Mouse (Mus musculus): Measurements from ENCODE around the gene Synj2. TPM values are rescaled to one million over a fixed set of nuclear protein-coding genes. Genes with fewer than 3 reads are reported as not detected.

Synj2 gene
- polyA plus RNA-seq, 2 experiments = 3.3 to 4.4 TPM

DNA sequence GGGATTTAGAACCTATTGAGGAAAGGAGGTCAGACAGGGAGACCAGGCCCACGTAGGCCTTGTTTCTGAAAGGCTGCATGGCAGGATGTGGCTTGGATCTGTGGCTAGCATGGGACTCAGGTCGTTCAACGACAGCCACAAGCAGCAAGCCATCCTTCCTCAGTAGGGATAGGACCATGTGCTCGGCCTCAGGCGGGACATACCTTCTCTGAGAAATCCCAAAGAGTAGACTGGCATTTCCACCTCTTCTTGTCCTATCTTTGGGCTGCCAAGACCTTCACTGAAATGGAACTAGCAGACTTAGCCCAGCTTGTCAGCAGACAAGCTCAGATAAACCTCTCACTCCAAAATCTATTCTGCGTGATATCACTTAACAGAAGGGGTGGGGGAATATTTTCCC is 62.6 kb downstream of the Synj2 start:
- ATAC-seq (ENCODE audit: low FRiP score, low read depth) = no peak
- no peak overlapping the region for H3K4me3 ChIP-seq (replicated peaks; ENCODE audit: low read length)
- 86% methylated on average over 6 of the region's 6 CpGs for WGBS

DNA sequence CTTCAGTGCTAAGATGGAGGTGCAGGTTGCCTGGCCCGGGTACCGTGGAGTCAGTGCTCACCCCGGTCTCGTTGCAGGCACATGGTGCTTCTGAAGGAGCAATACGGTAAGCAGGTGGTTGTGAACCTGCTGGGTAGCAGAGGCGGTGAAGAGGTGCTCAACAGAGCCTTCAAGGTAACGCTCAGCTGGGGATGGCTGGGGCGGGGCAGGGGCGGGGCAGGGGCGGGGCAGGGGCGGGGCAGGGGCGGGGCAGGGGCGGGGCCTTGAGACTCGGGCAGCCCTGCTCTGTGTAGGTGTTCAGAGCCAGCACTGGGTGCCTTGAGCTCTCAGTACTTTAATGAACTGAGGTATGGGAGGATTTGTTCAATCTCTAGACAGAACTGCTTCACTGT is 64.2 kb downstream of the Synj2 start:
- H3K36me3 ChIP-seq (ENCODE audit: control insufficient read depth, insufficient read depth, low read length) = no peaks in the 10 kb centered on the region
- H3K4me2 ChIP-seq (replicated peaks; ENCODE audit: low read depth, low read length, severe bottlenecking) = 0 out of 2 replicates have a peak overlapping the region, but pooled peaks have one; percentile 0
- no peak for DNase-seq (ENCODE audit: low spot score)
- no peak for TF ChIP-seq POLR2A (IDR thresholded peaks at IDR 0.05; ENCODE audit: borderline replicate concordance, extremely low read depth, insufficient read depth, insufficient read length)
- H3K27me3 ChIP-seq (ENCODE audit: control insufficient read depth, insufficient read depth, low read length) = no peaks in the 10 kb centered on the region
- no peaks in the 10 kb centered on the region for H3K9me3 ChIP-seq (ENCODE audit: control insufficient read depth, low read length)
- no peak overlapping the region for H3K4me3 ChIP-seq (replicated peaks; ENCODE audit: low read length)
- H3K4me1 ChIP-seq (ENCODE audit: control insufficient read depth, insufficient read depth, low read length) = peaks cover 20% of the 10 kb centered on the region
- 9% methylated on average over 10 of the region's 14 CpGs for WGBS
- H3K27ac ChIP-seq (replicated peaks; ENCODE audit: low read depth, low read length) = peak overlapping the region; percentile 82; the same call in 1 of the 2 replicates
- no peak overlapping the region for H3K9ac ChIP-seq (ENCODE audit: low read depth, low read length, severe bottlenecking)
- ATAC-seq (ENCODE audit: low FRiP score, low read depth) = peak; percentile 35; the same call in 1 of the 2 replicates

More for the DNA sequence above, 62.6 kb downstream of the Synj2 start:
- TF ChIP-seq POLR2A (IDR thresholded peaks at IDR 0.05; ENCODE audit: borderline replicate concordance, extremely low read depth, insufficient read depth, insufficient read length) = no peak
- Histone ChIP-seq H3K4me1 (ENCODE audit: control insufficient read depth, insufficient read depth, low read length) (peaks cover 20% of the 10 kb centered on the region), H3K27me3 (ENCODE audit: control insufficient read depth, insufficient read depth, low read length) (no peaks in the 10 kb centered on the region), H3K27ac (replicated peaks; ENCODE audit: low read depth, low read length) (no peak overlapping the region), H3K36me3 (ENCODE audit: control insufficient read depth, insufficient read depth, low read length) (no peaks in the 10 kb centered on the region), H3K4me2 (replicated peaks; ENCODE audit: low read depth, low read length, severe bottlenecking) (no peak overlapping the region), H3K9ac (ENCODE audit: low read depth, low read length, severe bottlenecking) (no peak overlapping the region), H3K9me3 (ENCODE audit: control insufficient read depth, low read length) (no peaks in the 10 kb centered on the region)
- DNase-seq (ENCODE audit: low spot score) = no peak

DNA sequence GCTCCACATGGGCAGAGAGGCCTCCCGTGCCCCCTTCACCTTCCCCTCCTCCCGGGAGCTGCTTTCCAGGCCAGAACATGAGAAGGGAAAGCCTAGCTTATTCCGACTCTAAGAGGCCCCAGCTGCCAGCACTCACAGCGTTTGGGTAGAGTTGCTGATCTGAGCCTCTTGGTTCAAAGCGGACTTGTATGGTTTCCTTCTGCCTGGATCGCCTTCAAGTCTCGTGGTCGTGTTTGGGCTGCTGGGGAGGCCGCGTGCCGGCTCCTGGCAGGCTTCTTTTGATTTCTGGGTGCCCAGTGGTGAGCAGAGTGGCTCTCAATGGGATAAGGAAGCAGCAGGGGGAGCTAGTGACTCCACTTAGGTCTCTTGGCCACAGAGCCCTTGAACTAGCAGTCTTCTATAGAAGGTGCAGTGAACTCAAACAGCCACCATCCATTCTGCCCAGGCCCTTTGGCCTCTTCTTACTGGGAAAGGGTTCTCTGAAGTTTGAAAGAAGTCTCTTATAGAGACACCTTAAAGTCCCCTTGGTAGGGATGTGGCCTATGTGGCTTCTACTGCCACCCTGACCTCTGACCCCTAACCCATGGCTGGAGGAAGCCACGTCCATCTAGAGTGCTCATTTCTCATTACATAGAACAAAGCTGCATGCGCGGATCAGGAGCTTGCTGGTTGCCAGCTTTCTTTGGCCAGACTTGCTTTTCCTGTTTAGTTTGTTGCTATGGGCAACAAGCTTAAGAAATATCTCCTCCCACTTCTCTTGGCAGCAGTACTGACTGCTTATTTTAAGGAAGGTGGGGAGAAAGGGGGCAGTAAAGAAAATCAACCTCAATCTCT is 64.8 kb downstream of the Synj2 start:
- ATAC-seq (ENCODE audit: low FRiP score, low read depth) (peak; percentile 82), DNase-seq (ENCODE audit: low spot score) (peak; percentile 90)
- H3K27ac ChIP-seq (replicated peaks; ENCODE audit: low read depth, low read length) = peak overlapping the region; percentile 82
- H3K27me3 ChIP-seq (ENCODE audit: control insufficient read depth, insufficient read depth, low read length) = no peaks in the 10 kb centered on the region
- 13% methylated on average over 14 of the region's 14 CpGs for WGBS
- no peak for TF ChIP-seq POLR2A (IDR thresholded peaks at IDR 0.05; ENCODE audit: borderline replicate concordance, extremely low read depth, insufficient read depth, insufficient read length)
- peaks cover 3% of the 10 kb centered on the region; the same call in 1 of the 2 replicates for H3K36me3 ChIP-seq (ENCODE audit: control insufficient read depth, insufficient read depth, low read length)
- H3K4me3 ChIP-seq (replicated peaks; ENCODE audit: low read length) = no peak overlapping the region
- peaks cover 20% of the 10 kb centered on the region for H3K4me1 ChIP-seq (ENCODE audit: control insufficient read depth, insufficient read depth, low read length)
- 0 out of 2 replicates have a peak overlapping the region, but pooled peaks have one; percentile 28 for H3K9ac ChIP-seq (ENCODE audit: low read depth, low read length, severe bottlenecking)
- no peaks in the 10 kb centered on the region for H3K9me3 ChIP-seq (ENCODE audit: control insufficient read depth, low read length)
- H3K4me2 ChIP-seq (replicated peaks; ENCODE audit: low read depth, low read length, severe bottlenecking) = 0 out of 2 replicates have a peak overlapping the region, but pooled peaks have one; percentile 0

DNA sequence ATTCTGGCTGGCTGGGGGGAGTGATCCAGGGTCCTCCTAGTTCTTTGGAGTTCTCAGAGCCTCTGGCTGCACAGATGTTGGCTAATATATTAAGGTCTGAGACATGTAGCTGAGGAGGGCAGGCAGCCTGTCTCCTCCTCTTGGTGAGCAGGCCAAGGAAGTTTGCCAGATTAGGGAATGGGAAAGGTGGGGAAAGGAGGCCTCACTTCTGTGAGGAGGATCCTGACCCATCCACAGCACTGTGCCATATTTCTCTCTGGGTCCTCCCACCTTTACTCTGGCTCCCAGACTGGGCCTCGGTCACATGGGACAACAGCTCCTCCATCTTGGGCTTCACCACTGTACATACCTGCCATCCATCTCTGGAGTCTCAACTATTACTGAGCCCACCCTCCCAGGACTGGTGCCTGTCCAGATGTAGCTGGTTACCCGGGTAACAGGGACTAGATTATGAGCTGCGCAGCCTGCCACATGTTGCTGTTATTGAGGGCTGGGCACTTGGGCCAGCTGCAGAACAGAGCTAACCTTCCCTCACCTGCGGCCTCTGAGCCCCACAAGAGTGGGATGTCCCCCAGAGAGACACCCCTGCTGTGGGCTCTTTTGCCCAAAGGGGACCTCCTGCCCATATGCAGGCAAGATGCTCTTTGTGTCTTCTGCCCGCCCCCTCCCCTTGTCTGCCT is 66.2 kb downstream of the Synj2 start:
- no peak overlapping the region for H3K27ac ChIP-seq (replicated peaks; ENCODE audit: low read depth, low read length)
- no peak for ATAC-seq (ENCODE audit: low FRiP score, low read depth)

DNA sequence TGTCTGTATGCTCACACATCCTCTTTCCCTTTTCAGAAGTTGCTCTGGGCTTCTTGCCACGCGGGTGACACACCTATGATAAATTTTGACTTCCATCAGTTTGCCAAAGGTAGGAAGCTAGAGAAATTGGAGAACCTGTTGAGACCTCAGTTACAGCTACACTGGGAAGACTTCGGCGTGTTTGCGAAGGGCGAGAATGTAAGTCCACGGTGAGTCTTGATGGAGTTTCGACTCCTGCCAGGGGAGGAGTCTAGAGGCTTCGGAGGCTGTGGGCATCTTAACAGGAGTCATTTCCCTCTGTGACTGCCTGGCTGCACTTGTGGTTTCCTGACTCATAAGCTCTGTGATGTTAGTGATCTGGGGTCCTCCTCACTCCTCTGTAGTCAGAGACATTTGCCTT is 66.8 kb downstream of the Synj2 start:
- no peak for TF ChIP-seq POLR2A (IDR thresholded peaks at IDR 0.05; ENCODE audit: borderline replicate concordance, extremely low read depth, insufficient read depth, insufficient read length)
- no peak for ATAC-seq (ENCODE audit: low FRiP score, low read depth)
- 81% methylated on average over 9 of the region's 9 CpGs for WGBS

More for the DNA sequence above, 66.2 kb downstream of the Synj2 start:
- no peak for TF ChIP-seq POLR2A (IDR thresholded peaks at IDR 0.05; ENCODE audit: borderline replicate concordance, extremely low read depth, insufficient read depth, insufficient read length)
- no peak overlapping the region for H3K9ac ChIP-seq (ENCODE audit: low read depth, low read length, severe bottlenecking)
- peaks cover 17% of the 10 kb centered on the region for H3K4me1 ChIP-seq (ENCODE audit: control insufficient read depth, insufficient read depth, low read length)
- H3K4me2 ChIP-seq (replicated peaks; ENCODE audit: low read depth, low read length, severe bottlenecking) = no peak overlapping the region
- H3K4me3 ChIP-seq (replicated peaks; ENCODE audit: low read length) = no peak overlapping the region
- 72% methylated on average over 5 of the region's 5 CpGs for WGBS
- H3K9me3 ChIP-seq (ENCODE audit: control insufficient read depth, low read length) = no peaks in the 10 kb centered on the region
- H3K36me3 ChIP-seq (ENCODE audit: control insufficient read depth, insufficient read depth, low read length) = peaks cover 3% of the 10 kb centered on the region; the same call in 1 of the 2 replicates
- DNase-seq (ENCODE audit: low spot score) = no peak
- no peaks in the 10 kb centered on the region for H3K27me3 ChIP-seq (ENCODE audit: control insufficient read depth, insufficient read depth, low read length)

More for the DNA sequence above, 66.8 kb downstream of the Synj2 start:
- DNase-seq (ENCODE audit: low spot score) = no peak
- no peaks in the 10 kb centered on the region for H3K9me3 ChIP-seq (ENCODE audit: control insufficient read depth, low read length)
- H3K27me3 ChIP-seq (ENCODE audit: control insufficient read depth, insufficient read depth, low read length) = no peaks in the 10 kb centered on the region
- no peak overlapping the region for H3K27ac ChIP-seq (replicated peaks; ENCODE audit: low read depth, low read length)
- no peak overlapping the region for H3K4me3 ChIP-seq (replicated peaks; ENCODE audit: low read length)
- peaks cover 17% of the 10 kb centered on the region for H3K4me1 ChIP-seq (ENCODE audit: control insufficient read depth, insufficient read depth, low read length)
- no peak overlapping the region for H3K9ac ChIP-seq (ENCODE audit: low read depth, low read length, severe bottlenecking)
- H3K36me3 ChIP-seq (ENCODE audit: control insufficient read depth, insufficient read depth, low read length) = peaks cover 3% of the 10 kb centered on the region; the same call in 1 of the 2 replicates
- H3K4me2 ChIP-seq (replicated peaks; ENCODE audit: low read depth, low read length, severe bottlenecking) = no peak overlapping the region
